Mouse (Mus musculus): ENCODE results near the gene 1700024P04Rik.
"Not testable (repeated sequence)": the region's sequence is repeated elsewhere in the genome, so short reads cannot be mapped to it uniquely, and the experiment has no call there.

1700024P04Rik gene

DNA sequence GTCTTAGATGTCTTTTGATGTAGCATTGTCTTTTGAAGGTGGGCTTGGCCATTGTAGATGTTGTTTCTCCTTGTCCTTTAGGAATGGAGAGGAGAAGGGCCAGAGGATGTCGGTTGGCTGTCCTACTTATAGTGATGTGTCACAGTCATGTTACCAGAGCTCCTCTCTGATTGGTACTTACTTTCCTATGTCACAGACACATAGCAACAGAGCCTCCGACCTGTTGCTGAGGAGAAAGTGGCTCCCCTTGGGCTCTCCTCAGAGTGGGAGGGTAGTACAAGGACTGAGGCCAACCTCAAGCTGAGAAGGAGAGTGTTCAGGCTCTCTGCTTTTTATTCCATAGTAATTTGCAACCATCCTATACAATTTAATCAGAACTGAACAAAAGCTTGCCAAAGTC, at the start of gene 1700024P04Rik:
Gene 1700024P04Rik (minus strand): TSS at position 101 of the 400 bp plus-strand sequence.
- no peak for DNase-seq (ENCODE audit: low spot score)

GRCm38 (mm10) chr13:99031223-99032216, 47.2 kb upstream of the 1700024P04Rik start:
- no peak for DNase-seq (ENCODE audit: low spot score)

DNA sequence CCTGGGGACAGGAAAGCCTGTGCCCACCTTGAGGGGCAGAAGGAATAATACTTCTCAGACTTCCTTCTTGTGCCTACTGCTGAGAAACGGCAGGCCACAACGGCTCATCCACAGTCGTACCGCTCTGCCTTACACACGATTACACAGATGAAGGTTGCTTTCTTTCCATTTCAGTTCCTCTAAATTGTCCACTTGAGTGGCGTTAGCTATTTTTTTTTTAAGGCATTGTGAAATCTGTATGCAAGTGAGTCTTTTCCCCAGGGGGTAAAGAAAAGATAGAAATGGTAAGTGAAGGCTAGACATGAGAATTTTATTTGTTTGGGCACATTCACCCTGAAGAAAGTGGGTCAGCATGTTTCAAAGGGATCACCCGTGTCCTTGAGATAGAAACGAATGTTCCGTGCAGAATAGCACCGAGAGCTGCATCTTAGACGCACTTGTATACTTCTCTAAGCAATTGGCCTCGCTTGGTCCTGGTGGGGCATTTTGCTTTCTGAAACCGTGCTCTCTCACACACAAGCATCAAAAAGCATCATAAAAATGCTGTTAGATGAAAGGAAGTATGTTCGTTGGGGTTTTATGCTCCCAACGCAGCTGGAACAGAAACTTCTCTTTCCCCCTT, 46.3 kb upstream of the 1700024P04Rik start:
- no peak for DNase-seq (ENCODE audit: low spot score)

DNA sequence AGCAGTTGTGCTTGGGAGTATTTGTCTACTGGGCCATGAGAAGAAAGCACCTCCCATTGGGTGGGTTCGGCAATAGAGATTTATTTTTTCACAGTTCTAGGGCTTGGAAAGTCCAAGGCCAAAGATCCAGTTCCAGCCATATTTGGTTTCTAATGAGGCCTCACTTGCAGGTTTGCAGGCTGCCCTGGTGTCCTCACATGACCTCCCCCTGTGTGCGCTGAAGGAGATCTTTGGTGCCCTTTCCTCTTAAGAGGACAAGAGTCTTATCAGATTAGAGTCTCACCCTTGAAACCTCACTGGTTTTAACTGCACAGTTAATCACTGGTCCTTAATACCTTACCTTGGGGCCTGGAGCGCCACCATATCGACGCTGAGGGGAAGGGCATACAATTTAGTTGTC, 40.9 kb upstream of the 1700024P04Rik start:
- no peak for DNase-seq (ENCODE audit: low spot score)

DNA sequence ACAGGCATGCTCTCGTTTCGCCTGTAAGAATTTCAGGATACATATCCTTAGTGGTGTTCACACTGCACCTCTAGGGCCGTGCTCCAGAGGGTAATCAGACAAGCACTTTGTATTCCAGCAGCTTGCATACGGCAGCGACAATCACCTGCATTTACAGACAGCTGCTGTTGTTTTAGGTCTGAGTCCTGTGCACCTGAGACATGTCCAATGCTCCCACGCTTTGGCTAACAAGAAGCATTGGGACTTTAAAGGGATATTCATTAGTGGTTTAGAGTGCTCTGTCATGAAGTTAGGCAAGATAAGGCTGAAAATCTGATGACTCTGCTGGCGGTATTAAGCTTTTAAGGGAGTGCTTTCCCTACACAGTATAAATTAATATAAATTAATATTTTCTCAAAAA, 37.7 kb upstream of the 1700024P04Rik start:
- no peak for DNase-seq (ENCODE audit: low spot score)

DNA sequence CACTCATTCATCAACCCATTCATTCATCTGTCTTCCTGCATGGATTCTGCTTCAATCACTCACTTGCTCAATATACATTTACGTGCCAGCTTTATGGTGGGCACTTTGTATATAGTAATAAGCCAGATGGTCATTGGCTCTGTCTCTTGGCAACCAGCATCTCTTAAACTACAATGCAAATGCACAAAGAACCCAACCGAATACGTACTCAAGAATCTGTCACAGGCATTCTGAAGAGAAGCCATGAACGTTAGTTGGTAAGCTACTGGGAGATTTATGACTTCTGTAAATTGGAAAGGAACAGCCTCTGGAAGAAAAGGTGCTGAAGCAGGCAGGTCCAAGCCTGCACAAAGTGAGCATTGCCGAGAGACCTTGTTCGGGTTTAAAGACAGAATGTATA, 36.8 kb upstream of the 1700024P04Rik start:
- no peak for DNase-seq (ENCODE audit: low spot score)

GRCm38 (mm10) chr13:99019831-99020669, 35.7 kb upstream of the 1700024P04Rik start:
- no peak for DNase-seq (ENCODE audit: low spot score)

DNA sequence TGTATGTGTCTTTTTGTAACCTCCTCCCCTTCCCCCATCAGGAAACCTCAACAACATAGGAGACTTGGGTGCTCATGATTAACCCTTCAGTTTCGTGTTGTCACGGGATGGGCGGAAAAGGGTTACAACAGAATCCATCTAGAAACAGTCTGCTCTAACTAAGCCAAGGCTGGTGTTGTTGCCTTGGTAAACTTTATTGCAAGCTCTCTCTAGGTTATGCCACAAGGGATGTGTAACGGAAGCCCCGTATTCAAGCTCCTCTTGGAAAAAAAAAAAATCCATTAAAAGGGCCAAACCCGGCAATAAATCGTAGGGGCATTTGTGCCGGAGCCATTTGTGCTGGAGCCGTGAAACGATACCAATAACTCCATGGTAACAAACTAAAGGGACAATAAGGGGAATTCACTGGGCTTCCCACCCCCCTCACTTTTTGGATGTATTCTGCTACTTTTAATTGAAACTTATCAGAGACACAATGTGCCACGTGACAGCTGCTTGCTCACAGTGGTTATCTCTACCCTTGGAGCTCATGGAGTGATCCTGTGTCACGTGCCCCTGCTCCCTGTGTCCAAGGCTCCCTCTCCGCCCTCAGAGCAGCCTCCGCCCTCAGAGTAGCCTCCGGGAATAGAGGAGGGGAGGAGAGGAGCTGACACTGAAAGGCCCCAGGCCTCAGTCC, 34.3 kb upstream of the 1700024P04Rik start:
- no peak for DNase-seq (ENCODE audit: low spot score)

DNA sequence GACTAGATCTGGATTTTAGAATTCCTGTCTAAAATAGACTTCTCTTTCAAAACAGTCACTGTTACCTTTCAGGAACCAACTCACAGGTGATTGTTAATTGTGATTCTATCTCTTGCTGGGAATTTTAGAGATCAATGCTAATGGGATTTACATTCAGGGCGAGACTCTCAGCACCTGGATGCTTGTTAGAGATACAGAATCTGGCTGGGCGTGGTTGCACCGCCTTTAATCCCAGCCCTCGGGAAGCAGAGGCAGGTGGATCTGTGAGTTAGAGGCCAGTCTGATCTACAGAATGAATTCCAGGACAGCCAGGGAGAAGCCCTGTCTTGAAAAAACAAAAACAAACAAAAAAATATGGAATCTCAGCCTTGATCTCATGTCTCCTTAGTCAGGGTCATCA, 32.3 kb upstream of the 1700024P04Rik start:
- DNase-seq (ENCODE audit: low spot score): no peak

- no peak for DNase-seq (ENCODE audit: low spot score)
Observed at GRCm38 (mm10) chr13:99012891-99013290, 28.5 kb upstream of the 1700024P04Rik start.

DNA sequence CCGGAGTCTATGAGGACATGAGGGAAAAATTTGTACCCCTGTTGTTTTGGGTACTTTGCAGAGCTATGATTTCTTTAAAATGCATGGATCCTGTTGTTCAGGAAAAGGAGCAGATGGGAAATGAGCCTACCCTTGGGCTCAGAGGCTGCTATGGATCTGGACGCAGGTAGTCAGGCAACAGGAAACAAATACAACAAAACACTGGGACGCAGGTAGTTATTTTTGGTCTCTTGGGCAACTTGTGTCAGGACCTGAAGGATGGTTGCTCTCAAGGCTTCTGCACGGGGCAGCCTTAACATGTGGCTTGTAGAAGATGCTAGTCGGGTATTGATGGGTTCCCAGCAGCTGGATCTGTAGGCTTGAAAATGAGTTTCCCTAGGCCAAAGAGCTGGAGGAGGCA, 23.6 kb upstream of the 1700024P04Rik start:
- DNase-seq (ENCODE audit: low spot score): no peak

DNA sequence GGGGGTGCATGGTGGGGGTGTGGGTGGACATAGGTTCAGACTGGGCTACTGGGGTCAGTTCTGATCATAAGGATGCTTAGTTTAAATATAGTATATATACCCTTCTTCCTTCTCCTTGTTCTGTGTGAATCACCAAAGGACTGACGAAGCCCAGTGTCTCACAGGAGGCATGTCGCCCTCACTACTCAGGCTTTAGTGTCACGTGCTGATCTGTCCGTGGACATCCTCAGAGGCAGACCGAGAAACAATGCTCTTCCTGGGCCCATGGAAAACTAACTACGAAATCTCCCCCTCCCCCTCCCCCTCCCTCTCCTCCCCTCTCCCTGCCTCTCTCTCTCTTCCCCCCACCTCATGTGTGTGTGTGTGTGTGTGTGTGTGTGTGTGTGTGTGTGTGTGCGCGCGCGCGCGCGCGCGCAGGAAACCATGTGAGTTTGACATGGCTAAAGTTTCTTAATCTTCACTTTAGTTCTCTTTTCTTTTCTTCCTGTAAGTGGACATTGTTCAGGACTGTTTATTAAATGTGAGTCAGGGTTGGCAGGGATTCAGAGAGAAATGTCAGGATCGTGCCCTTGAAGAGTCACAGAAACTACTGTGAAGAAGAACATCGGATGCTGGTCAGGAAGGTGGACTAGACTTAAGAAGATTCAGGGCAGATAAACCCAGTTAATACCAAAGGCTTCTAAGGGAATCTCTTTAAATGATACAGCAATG, 22.2 kb upstream of the 1700024P04Rik start:
- no peak for DNase-seq (ENCODE audit: low spot score)

GRCm38 (mm10) chr13:99001652-99002051, 17.3 kb upstream of the 1700024P04Rik start:
- not testable (repeated sequence) for DNase-seq (ENCODE audit: low spot score)

DNA sequence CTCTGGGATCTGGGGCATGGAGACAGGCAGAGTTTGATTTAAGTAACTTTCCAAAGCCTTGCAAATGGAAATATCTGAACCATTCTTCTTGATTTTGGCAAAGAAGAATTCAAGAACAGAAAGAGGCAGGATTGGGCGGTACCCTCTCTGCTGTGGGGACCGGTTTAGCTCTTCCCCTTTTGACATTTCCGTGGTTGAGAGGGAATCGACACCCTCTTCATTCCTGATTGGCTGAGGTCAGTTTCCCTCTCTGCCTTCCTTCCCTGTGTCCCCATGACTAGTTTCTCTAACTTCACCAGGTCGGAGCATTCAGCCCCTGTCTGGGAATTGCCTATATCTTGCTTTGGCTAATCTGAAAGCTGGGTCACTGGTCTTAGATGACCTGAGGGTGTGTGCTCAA, 12.7 kb upstream of the 1700024P04Rik start:
- no peak for DNase-seq (ENCODE audit: low spot score)

DNA sequence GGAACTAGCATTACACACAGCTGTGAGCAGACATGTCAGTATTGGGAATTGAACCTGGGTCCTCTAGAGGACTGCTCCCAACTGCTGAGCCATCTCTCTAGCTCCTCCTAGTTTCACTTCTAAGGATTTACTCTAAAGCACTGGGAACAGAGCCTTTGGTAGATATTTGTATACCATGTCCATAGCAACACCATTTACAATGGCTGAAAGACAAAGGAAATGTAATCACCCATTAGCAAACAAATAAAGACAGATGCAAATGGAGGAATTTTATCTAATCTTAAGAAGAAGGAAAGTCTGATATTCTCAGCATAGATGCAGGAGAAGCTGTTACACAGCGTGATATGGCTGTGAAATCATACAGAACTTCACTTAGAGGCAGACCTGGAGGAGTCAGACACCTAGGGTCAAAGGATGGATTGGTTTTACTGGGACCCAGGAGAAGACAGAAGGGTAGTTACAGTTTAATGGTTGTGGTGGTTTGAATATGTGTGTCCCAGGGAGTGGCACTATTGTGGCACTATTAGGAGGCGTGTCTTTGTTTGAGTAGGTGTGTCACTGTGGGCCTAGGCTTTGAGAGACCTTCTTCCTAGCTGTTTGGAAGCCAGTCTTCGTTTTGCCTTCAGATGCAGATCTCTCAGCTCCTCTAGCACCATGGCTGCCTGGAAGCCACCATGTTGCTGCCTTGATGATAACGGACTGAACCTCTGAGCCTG, 7.1 kb downstream of the 1700024P04Rik start:
- DNase-seq (ENCODE audit: low spot score): no peak

DNA sequence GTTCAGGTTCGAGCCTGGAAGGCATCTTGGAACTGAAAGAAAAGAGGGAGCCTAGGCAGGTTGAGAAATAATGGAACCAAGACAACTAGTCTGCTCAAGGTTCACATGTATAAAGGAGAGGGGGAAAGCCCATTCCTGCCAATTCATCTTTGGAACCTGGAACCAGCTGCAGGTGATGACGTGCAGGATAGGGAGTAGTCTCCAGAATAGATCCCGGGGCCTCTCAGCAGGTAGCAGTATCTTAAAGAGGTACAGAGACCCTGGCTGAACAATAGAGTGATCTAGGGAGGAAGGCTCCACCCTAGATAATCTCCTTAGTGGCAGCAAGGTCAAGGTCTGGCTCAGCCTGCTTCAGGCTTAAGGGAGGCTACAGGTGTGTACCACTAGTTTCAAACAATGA, 8.3 kb downstream of the 1700024P04Rik start:
- DNase-seq (ENCODE audit: low spot score): not testable (repeated sequence)

GRCm38 (mm10) chr13:98972090-98972489, 12.3 kb downstream of the 1700024P04Rik start:
- DNase-seq (ENCODE audit: low spot score): no peak

DNA sequence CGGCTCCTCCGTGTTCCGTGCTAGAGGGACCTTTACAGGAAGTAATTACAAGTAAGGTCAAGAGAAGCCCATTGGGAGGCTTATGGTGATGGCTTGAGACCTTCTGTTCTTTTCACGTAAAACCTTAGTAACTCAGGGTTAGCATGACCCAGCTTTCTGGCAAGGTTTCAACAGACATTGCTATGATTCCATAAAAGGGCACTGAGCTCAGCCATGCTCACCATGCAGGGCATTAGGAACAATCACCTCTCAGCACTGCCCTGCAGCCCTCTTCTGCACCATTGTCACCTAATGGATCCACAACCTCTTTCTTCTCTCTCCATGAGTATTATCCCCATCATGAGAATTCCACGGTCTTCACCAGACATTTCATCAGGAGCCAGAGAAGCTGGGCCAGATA, 12.7 kb downstream of the 1700024P04Rik start:
- DNase-seq (ENCODE audit: low spot score): no peak

DNA sequence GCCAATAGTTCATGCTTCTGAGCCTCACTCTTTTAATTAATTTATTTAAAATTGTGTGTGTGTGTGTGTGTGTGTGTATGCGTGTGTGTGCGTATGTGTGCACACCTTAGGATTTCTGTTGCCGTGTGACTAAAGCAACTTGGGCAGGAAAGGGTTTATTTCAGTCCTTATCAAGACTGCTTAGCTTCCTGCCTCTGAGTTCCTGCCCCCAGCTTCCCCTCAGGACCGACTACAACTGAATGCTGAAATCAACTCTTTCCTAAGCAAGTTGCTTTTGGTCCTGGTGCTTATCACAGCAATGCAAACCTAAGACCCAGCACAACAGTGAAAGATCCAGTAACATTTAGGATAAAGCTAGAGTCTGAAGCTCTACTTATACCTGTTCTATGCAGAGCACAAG, 15.8 kb downstream of the 1700024P04Rik start:
- no peak for DNase-seq (ENCODE audit: low spot score)

DNA sequence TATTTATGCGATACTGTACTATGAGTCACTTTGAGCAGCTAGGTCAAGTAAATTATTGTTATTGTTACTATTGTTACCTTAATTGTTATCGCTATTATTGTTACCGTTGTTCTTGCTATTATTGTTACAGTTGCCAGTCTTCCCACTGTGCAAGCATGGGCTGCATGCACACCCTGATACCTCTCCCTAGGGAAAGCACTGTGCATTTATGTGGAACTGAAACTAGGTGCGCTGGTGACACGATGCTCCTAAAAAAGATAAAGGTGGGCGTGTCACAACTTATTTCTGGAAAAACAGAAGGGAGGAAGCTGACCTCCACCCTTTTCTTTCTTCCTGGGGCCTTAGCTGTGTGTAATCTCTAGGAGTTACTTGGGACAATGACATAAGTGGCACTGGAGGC, 16.4 kb downstream of the 1700024P04Rik start:
- DNase-seq (ENCODE audit: low spot score): no peak

All from urinary bladder, postnatal 10 days (tissue).